Mouse (Mus musculus): ENCODE data around the gene Ube2h. TPM values are rescaled to one million over a fixed set of nuclear protein-coding genes. Genes with fewer than 3 reads are reported as not detected.

The Ube2h gene
- total and polyA plus RNA-seq, 2 experiments from 2014 or later, result 30.4 to 31.9 TPM

- no peak for DNase-seq (ENCODE audit: low spot score)
- Histone ChIP-seq H3K4me1 (ENCODE audit: control insufficient read depth, insufficient read depth) (peaks cover 7% of the 10 kb centered on the region; the same call in 1 of the 2 replicates), H3K9me3 (replicated peaks; ENCODE audit: control insufficient read depth, low read length) (no peaks in the 10 kb centered on the region), H3K4me2 (ENCODE audit: low read depth, low read length) (no peak overlapping the region), H3K9ac (replicated peaks; ENCODE audit: low read depth, low read length) (no peak overlapping the region), H3K27ac (ENCODE audit: low read depth) (no peak overlapping the region), H3K36me3 (replicated peaks; ENCODE audit: control insufficient read depth, insufficient read depth, low read length) (peaks cover 3% of the 10 kb centered on the region; the same call in 1 of the 2 replicates), H3K27me3 (ENCODE audit: control insufficient read depth, insufficient read depth, low read length) (no peaks in the 10 kb centered on the region), H3K4me3 (ENCODE audit: low read depth, low read length) (no peak overlapping the region)
- TF ChIP-seq EP300 (IDR thresholded peaks at IDR 0.05; ENCODE audit: low read depth) (no peak), CTCF (IDR thresholded peaks at IDR 0.05; ENCODE audit: low read depth) (no peak)
- WGBS, result 74% methylated on average over 7 of the region's 7 CpGs
- no peak for ATAC-seq (ENCODE audit: insufficient read depth, low read depth)
Measured at GRCm38 (mm10) chr6:30226971-30227700, 77.2 kb downstream of the Ube2h start.

- ATAC-seq (ENCODE audit: insufficient read depth, low read depth) (no peak), DNase-seq (ENCODE audit: low spot score) (no peak)
- Histone ChIP-seq H3K27ac (ENCODE audit: low read depth) (no peak overlapping the region), H3K4me3 (ENCODE audit: low read depth, low read length) (no peak overlapping the region), H3K9ac (replicated peaks; ENCODE audit: low read depth, low read length) (no peak overlapping the region), H3K4me2 (ENCODE audit: low read depth, low read length) (no peak overlapping the region), H3K4me1 (ENCODE audit: control insufficient read depth, insufficient read depth) (no peaks in the 10 kb centered on the region), H3K27me3 (ENCODE audit: control insufficient read depth, insufficient read depth, low read length) (no peaks in the 10 kb centered on the region), H3K36me3 (replicated peaks; ENCODE audit: control insufficient read depth, insufficient read depth, low read length) (peaks cover 17% of the 10 kb centered on the region), H3K9me3 (replicated peaks; ENCODE audit: control insufficient read depth, low read length) (no peaks in the 10 kb centered on the region)
- WGBS, result 79% methylated on average over 1 of the region's 1 CpGs
- TF ChIP-seq CTCF (IDR thresholded peaks at IDR 0.05; ENCODE audit: low read depth) (no peak), EP300 (IDR thresholded peaks at IDR 0.05; ENCODE audit: low read depth) (no peak)
Measured at GRCm38 (mm10) chr6:30224693-30225092, 79.6 kb downstream of the Ube2h start.

DNA sequence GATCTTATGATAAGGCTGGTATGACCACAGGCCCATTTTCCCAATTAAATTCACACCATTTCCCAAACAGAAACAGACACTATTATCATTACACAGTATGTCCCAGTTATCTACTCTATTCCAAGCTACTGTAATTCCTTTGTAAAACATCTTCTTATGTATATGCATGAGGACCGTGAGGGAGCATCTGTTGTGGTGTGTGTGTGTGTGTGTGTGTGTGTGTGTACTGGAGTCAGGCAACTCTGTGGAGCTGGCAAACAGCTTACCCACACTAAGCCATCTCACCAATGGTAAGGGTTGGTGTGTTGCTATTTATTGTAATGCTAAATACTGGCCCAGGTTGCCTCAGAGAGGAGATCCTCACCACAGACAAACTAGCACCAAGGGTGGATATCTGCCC, 82.0 kb downstream of the Ube2h start:
- Histone ChIP-seq H3K9ac (replicated peaks; ENCODE audit: low read depth, low read length) (no peak overlapping the region), H3K4me2 (ENCODE audit: low read depth, low read length) (no peak overlapping the region), H3K27ac (ENCODE audit: low read depth) (no peak overlapping the region), H3K27me3 (ENCODE audit: control insufficient read depth, insufficient read depth, low read length) (no peaks in the 10 kb centered on the region), H3K4me3 (ENCODE audit: low read depth, low read length) (no peak overlapping the region), H3K36me3 (replicated peaks; ENCODE audit: control insufficient read depth, insufficient read depth, low read length) (peaks cover 30% of the 10 kb centered on the region), H3K4me1 (ENCODE audit: control insufficient read depth, insufficient read depth) (no peaks in the 10 kb centered on the region), H3K9me3 (replicated peaks; ENCODE audit: control insufficient read depth, low read length) (no peaks in the 10 kb centered on the region)
- TF ChIP-seq CTCF (IDR thresholded peaks at IDR 0.05; ENCODE audit: low read depth), result no peak
- no peak for TF ChIP-seq EP300 (IDR thresholded peaks at IDR 0.05; ENCODE audit: low read depth)
- 67% methylated on average over 1 of the region's 1 CpGs for WGBS
- ATAC-seq (ENCODE audit: insufficient read depth, low read depth), result no peak
- no peak for DNase-seq (ENCODE audit: low spot score)

DNA sequence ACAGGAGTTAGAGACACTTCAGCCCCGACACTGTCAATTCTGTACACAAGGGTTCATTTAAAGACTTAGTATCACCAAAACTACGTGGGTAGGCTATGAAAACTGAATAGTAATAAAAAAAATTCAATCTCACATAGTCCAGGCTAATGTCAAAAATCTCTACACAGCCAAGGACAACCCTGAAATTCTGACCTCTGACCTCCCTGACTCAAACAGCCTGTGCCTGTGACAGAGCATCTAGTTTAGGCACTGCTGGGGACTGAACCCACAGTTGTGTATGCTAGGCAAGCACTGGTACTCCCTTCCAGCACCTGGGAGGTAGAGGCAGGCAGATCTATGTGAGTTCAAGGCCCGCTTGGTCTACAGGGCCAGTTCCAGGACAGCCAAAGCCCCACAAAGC, 86.8 kb downstream of the Ube2h start:
- no peaks in the 10 kb centered on the region for H3K4me1 ChIP-seq (ENCODE audit: control insufficient read depth, insufficient read depth)
- WGBS, result 91% methylated on average over 3 of the region's 3 CpGs
- ATAC-seq (ENCODE audit: insufficient read depth, low read depth), result no peak
- no peaks in the 10 kb centered on the region for H3K27me3 ChIP-seq (ENCODE audit: control insufficient read depth, insufficient read depth, low read length)
- H3K27ac ChIP-seq (ENCODE audit: low read depth), result no peak overlapping the region
- TF ChIP-seq CTCF (IDR thresholded peaks at IDR 0.05; ENCODE audit: low read depth), result no peak
- no peak for TF ChIP-seq EP300 (IDR thresholded peaks at IDR 0.05; ENCODE audit: low read depth)
- H3K9ac ChIP-seq (replicated peaks; ENCODE audit: low read depth, low read length), result no peak overlapping the region
- no peak for DNase-seq (ENCODE audit: low spot score)
- H3K36me3 ChIP-seq (replicated peaks; ENCODE audit: control insufficient read depth, insufficient read depth, low read length), result peaks cover 43% of the 10 kb centered on the region
- H3K9me3 ChIP-seq (replicated peaks; ENCODE audit: control insufficient read depth, low read length), result no peaks in the 10 kb centered on the region
- H3K4me3 ChIP-seq (ENCODE audit: low read depth, low read length), result no peak overlapping the region
- no peak overlapping the region for H3K4me2 ChIP-seq (ENCODE audit: low read depth, low read length)

DNA sequence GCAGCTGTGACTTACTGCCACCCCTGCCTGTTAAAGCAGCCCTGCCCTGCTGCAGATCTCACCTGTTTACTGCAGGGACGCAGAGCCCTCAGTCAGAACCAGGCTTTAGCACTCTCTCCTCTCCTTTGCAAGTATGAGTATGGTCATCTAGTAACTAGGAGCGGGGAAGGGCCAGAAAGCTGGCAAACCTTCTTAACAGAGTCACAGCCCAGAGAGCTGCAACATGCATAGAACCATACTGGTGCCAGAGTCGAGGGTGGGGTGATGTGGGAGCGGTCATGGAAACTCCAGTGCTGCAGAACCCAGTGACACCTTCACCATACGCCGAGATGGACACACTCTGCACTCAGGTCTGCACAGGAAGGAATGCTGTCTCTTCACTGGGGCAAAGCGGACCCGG, 91.9 kb downstream of the Ube2h start:
- H3K4me1 ChIP-seq (ENCODE audit: control insufficient read depth, insufficient read depth), result no peaks in the 10 kb centered on the region
- TF ChIP-seq CTCF (IDR thresholded peaks at IDR 0.05; ENCODE audit: low read depth) (no peak), EP300 (IDR thresholded peaks at IDR 0.05; ENCODE audit: low read depth) (no peak)
- ATAC-seq (ENCODE audit: insufficient read depth, low read depth), result no peak
- H3K9ac ChIP-seq (replicated peaks; ENCODE audit: low read depth, low read length), result no peak overlapping the region
- no peak for DNase-seq (ENCODE audit: low spot score)
- 86% methylated on average over 8 of the region's 8 CpGs for WGBS
- H3K27me3 ChIP-seq (ENCODE audit: control insufficient read depth, insufficient read depth, low read length), result no peaks in the 10 kb centered on the region
- no peak overlapping the region for H3K4me2 ChIP-seq (ENCODE audit: low read depth, low read length)
- H3K4me3 ChIP-seq (ENCODE audit: low read depth, low read length), result no peak overlapping the region
- H3K36me3 ChIP-seq (replicated peaks; ENCODE audit: control insufficient read depth, insufficient read depth, low read length), result peaks cover 20% of the 10 kb centered on the region; the same call in 1 of the 2 replicates
- H3K9me3 ChIP-seq (replicated peaks; ENCODE audit: control insufficient read depth, low read length), result no peaks in the 10 kb centered on the region
- H3K27ac ChIP-seq (ENCODE audit: low read depth), result no peak overlapping the region
